Mouse (Mus musculus) MEL (cell line): ENCODE measurements at regions not wholly inside any gene's neighbourhood (a gene's known extent, or its start where the extent isn't known, plus 50 kb on each side); places are given as distances from the start of the nearest gene placed in this dataset.
A peak's percentile ranks its signal among the peaks of the same experiment; 100 is the strongest.

Experiments
- DNase-seq: peaks from one replicate; pipeline ENCODE4 v3.0.0; 2011; ENCODE audit warnings: low read depth, low spot score
- H3K27ac ChIP-seq: 2 replicates; pipeline ENCODE4 v1.5.1; 2012; ENCODE audit warnings: low read depth, mild to moderate bottlenecking, control low read depth, low read length, moderate library complexity; ENCODE audit not compliant: control insufficient read depth
- H3K27me3 ChIP-seq, 2 experiments: fragments of 150-350 bp in 1 of 2; sonication (generic) in 1 of 2; 2 replicates each; pipeline ENCODE4 v1.6.1; 2012; ENCODE audit warnings: low read length in 2 of 2, mild to moderate bottlenecking in 2 of 2, improper control_type of control experiment in 1 of 2, moderate library complexity in 1 of 2; ENCODE audit not compliant: insufficient read depth in 2 of 2, control insufficient read depth in 1 of 2
- H3K36me3 ChIP-seq, 2 experiments: 2 replicates each; pipeline ENCODE4 v1.6.1; 2012 to 2014; ENCODE audit warnings: low read length in 2 of 2, improper control_type of control experiment in 1 of 2, inconsistent platforms in 1 of 2, mild to moderate bottlenecking in 1 of 2; ENCODE audit not compliant: insufficient read depth in 2 of 2, control insufficient read depth in 1 of 2
- H3K4me1 ChIP-seq, 2 experiments: fragments of 150-350 bp in 1 of 2; sonication (generic) in 1 of 2; 2 replicates each; pipeline ENCODE4 v1.6.1; 2012; ENCODE audit warnings: low read length in 2 of 2, improper control_type of control experiment in 1 of 2, mild to moderate bottlenecking in 1 of 2; ENCODE audit not compliant: insufficient read depth in 2 of 2, control insufficient read depth in 1 of 2
- H3K4me3 ChIP-seq, 2 experiments: fragments of 150-350 bp in 1 of 2; sonication (generic) in 1 of 2; 2 replicates each; pipeline ENCODE4 v1.5.1; 2012; ENCODE audit warnings: low read depth in 2 of 2, low read length in 2 of 2, mild to moderate bottlenecking in 2 of 2, moderate library complexity in 2 of 2, control low read depth in 1 of 2, improper control_type of control experiment in 1 of 2; ENCODE audit not compliant: control insufficient read depth in 1 of 2, insufficient read depth in 1 of 2
- H3K79me2 ChIP-seq: 2 replicates; pipeline ENCODE4 v1.6.1; 2012; ENCODE audit warnings: mild to moderate bottlenecking, low read length, moderate library complexity; ENCODE audit not compliant: control insufficient read depth, poor library complexity, insufficient read depth
- H3K9ac ChIP-seq: 2 replicates; pipeline ENCODE4 v1.6.1; 2012; ENCODE audit warnings: low read depth, mild to moderate bottlenecking, control low read depth, low read length, moderate library complexity; ENCODE audit not compliant: control insufficient read depth, poor library complexity, severe bottlenecking
- H3K9me3 ChIP-seq: fragments of 150-350 bp; sonication (generic); replicated peaks from 2 replicates; pipeline ENCODE4 v1.6.1; 2012; ENCODE audit warnings: mild to moderate bottlenecking, low read length, improper control_type of control experiment, moderate library complexity; ENCODE audit not compliant: insufficient read depth
- BHLHE40 ChIP-seq: IDR thresholded peaks from 2 replicates; pipeline ENCODE4 v1.6.1; 2012; ENCODE audit warnings: low read depth, mild to moderate bottlenecking, inconsistent platforms, low read length, improper control_type of control experiment, borderline replicate concordance
- CHD1 ChIP-seq: IDR thresholded peaks from 2 replicates; pipeline ENCODE4 v1.6.1; 2012; ENCODE audit warnings: low read depth, mild to moderate bottlenecking, inconsistent platforms, low read length, improper control_type of control experiment
- CHD2 ChIP-seq: IDR thresholded peaks from 2 replicates; pipeline ENCODE4 v1.6.1; 2011; ENCODE audit warnings: low read length, improper control_type of control experiment
- CTCF ChIP-seq, 3 experiments: IDR thresholded peaks in 2 of 3; conservative IDR thresholded peaks in 1 of 3; 2 replicates each; pipeline ENCODE4 v1.5.1; 2011 to 2012; ENCODE audit warnings: low read length in 3 of 3, low read depth in 2 of 3, mild to moderate bottlenecking in 2 of 3, improper control_type of control experiment in 1 of 3, inconsistent platforms in 1 of 3, mixed read lengths in 1 of 3, moderate library complexity in 1 of 3; ENCODE audit not compliant: control insufficient read depth in 1 of 3, insufficient read depth in 1 of 3, poor library complexity in 1 of 3, severe bottlenecking in 1 of 3
- E2F4 ChIP-seq: IDR thresholded peaks from 2 replicates; pipeline ENCODE4 v1.6.1; 2011; ENCODE audit warnings: low read depth, low read length, improper control_type of control experiment, borderline replicate concordance
- EP300 ChIP-seq, 2 experiments: IDR thresholded peaks; 2 replicates each; pipeline ENCODE4 v1.6.1; 2011; ENCODE audit warnings: improper control_type of control experiment in 2 of 2, low read length in 2 of 2, low read depth in 1 of 2, mild to moderate bottlenecking in 1 of 2
- ETS1 ChIP-seq: IDR thresholded peaks from 2 replicates; pipeline ENCODE4 v1.6.1; 2012; ENCODE audit warnings: low read depth, mild to moderate bottlenecking, inconsistent platforms, low read length, improper control_type of control experiment, moderate library complexity
- GATA1 ChIP-seq: IDR thresholded peaks from 2 replicates; pipeline ENCODE4 v1.6.1; 2011; ENCODE audit warnings: low read depth, low read length, improper control_type of control experiment
- HCFC1 ChIP-seq: IDR thresholded peaks from 2 replicates; pipeline ENCODE4 v1.6.1; 2012; ENCODE audit warnings: low read depth, mild to moderate bottlenecking, inconsistent platforms, low read length, improper control_type of control experiment, moderate library complexity
- KAT2A ChIP-seq: conservative IDR thresholded peaks from 2 replicates; pipeline ENCODE4 v1.6.1; 2012; ENCODE audit warnings: low read depth, low read length, improper control_type of control experiment, inconsistent platforms
- MAFK ChIP-seq: IDR thresholded peaks from 2 replicates; pipeline ENCODE4 v1.6.1; 2011; ENCODE audit warnings: low read depth, mild to moderate bottlenecking, low read length, improper control_type of control experiment, borderline replicate concordance
- MAX ChIP-seq: IDR thresholded peaks from 2 replicates; pipeline ENCODE4 v1.6.1; 2011; ENCODE audit warnings: low read length, improper control_type of control experiment
- MAZ ChIP-seq: IDR thresholded peaks from 2 replicates; pipeline ENCODE4 v1.6.1; 2012; ENCODE audit warnings: low read depth, mild to moderate bottlenecking, inconsistent platforms, low read length, improper control_type of control experiment
- MEF2A ChIP-seq: IDR thresholded peaks from 2 replicates; pipeline ENCODE4 v1.6.1; 2014; ENCODE audit warnings: low read depth, mild to moderate bottlenecking, inconsistent platforms, low read length, improper control_type of control experiment; ENCODE audit not compliant: poor library complexity, insufficient replicate concordance, severe bottlenecking; ENCODE audit errors: extremely low read depth
- MXI1 ChIP-seq: IDR thresholded peaks from 2 replicates; pipeline ENCODE4 v1.6.1; 2011; ENCODE audit warnings: mild to moderate bottlenecking, low read depth, low read length, improper control_type of control experiment
- MYB ChIP-seq: IDR thresholded peaks from 2 replicates; pipeline ENCODE4 v1.6.1; 2011; ENCODE audit warnings: mild to moderate bottlenecking, low read depth, low read length, improper control_type of control experiment
- MYC ChIP-seq: IDR thresholded peaks from 2 replicates; pipeline ENCODE4 v1.6.1; 2011; ENCODE audit warnings: low read depth, mild to moderate bottlenecking, low read length, improper control_type of control experiment, moderate library complexity
- NRF1 ChIP-seq: IDR thresholded peaks from 2 replicates; pipeline ENCODE4 v1.6.1; 2014; ENCODE audit warnings: low read depth, mild to moderate bottlenecking, inconsistent platforms, low read length, improper control_type of control experiment, moderate library complexity; ENCODE audit not compliant: poor library complexity, insufficient read depth, severe bottlenecking
- POLR2A ChIP-seq, 2 experiments: IDR thresholded peaks; 2 replicates each; pipeline ENCODE4 v1.6.1; 2011 to 2012; ENCODE audit warnings: low read length in 2 of 2, mild to moderate bottlenecking in 2 of 2, control low read depth in 1 of 2, improper control_type of control experiment in 1 of 2, low read depth in 1 of 2, moderate library complexity in 1 of 2; ENCODE audit not compliant: control insufficient read depth in 1 of 2, insufficient read depth in 1 of 2, poor library complexity in 1 of 2
- POLR2AphosphoS2 ChIP-seq: IDR thresholded peaks from 2 replicates; pipeline ENCODE4 v1.6.1; 2011; ENCODE audit warnings: low read length, improper control_type of control experiment
- POLR2AphosphoS5 ChIP-seq: IDR thresholded peaks from 2 replicates; pipeline ENCODE4 v1.6.1; 2012; ENCODE audit warnings: low read depth, borderline replicate concordance, mild to moderate bottlenecking, inconsistent platforms, low read length, moderate library complexity, mixed read lengths
- RAD21 ChIP-seq: IDR thresholded peaks from 2 replicates; pipeline ENCODE4 v1.6.1; 2011; ENCODE audit warnings: mild to moderate bottlenecking, low read depth, low read length, improper control_type of control experiment
- RCOR1 ChIP-seq: IDR thresholded peaks from 2 replicates; pipeline ENCODE4 v1.6.1; 2012; ENCODE audit warnings: low read depth, mild to moderate bottlenecking, inconsistent platforms, low read length, improper control_type of control experiment
- SIN3A ChIP-seq: IDR thresholded peaks from 2 replicates; pipeline ENCODE4 v1.6.1; 2012; ENCODE audit warnings: low read length, improper control_type of control experiment, inconsistent platforms
- SMC3 ChIP-seq: IDR thresholded peaks from 2 replicates; pipeline ENCODE4 v1.6.1; 2011; ENCODE audit warnings: low read depth, low read length, improper control_type of control experiment
- TAL1 ChIP-seq: IDR thresholded peaks from 2 replicates; pipeline ENCODE4 v1.6.1; 2012; ENCODE audit warnings: mild to moderate bottlenecking, inconsistent platforms, low read length, moderate library complexity, mixed read lengths
- TBP ChIP-seq: IDR thresholded peaks from 2 replicates; pipeline ENCODE4 v1.8.0; 2011; ENCODE audit warnings: low read depth, low read length, improper control_type of control experiment
- TCF12 ChIP-seq: IDR thresholded peaks from 2 replicates; pipeline ENCODE4 v1.6.1; 2014; ENCODE audit warnings: low read depth, mild to moderate bottlenecking, inconsistent platforms, low read length, improper control_type of control experiment, moderate library complexity
- UBTF ChIP-seq: IDR thresholded peaks from 2 replicates; pipeline ENCODE4 v1.6.1; 2012; ENCODE audit warnings: low read depth, mild to moderate bottlenecking, inconsistent platforms, low read length, improper control_type of control experiment, moderate library complexity, borderline replicate concordance; ENCODE audit not compliant: insufficient read depth
- USF1 ChIP-seq: IDR thresholded peaks from 2 replicates; pipeline ENCODE4 v1.6.1; 2014; ENCODE audit warnings: low read depth, mild to moderate bottlenecking, inconsistent platforms, low read length, improper control_type of control experiment, moderate library complexity
- USF2 ChIP-seq, 2 experiments: IDR thresholded peaks; 2 replicates each; pipeline ENCODE4 v1.6.1; 2011 to 2012; ENCODE audit warnings: improper control_type of control experiment in 2 of 2, low read length in 2 of 2, borderline replicate concordance in 1 of 2, inconsistent platforms in 1 of 2, low read depth in 1 of 2, mild to moderate bottlenecking in 1 of 2; ENCODE audit not compliant: insufficient read depth in 1 of 2
- ZC3H11A ChIP-seq: IDR thresholded peaks from 2 replicates; pipeline ENCODE4 v1.6.1; 2012; ENCODE audit warnings: low read depth, mild to moderate bottlenecking, inconsistent platforms, low read length, improper control_type of control experiment
- ZKSCAN1 ChIP-seq: IDR thresholded peaks from 2 replicates; pipeline ENCODE4 v1.6.1; 2012; ENCODE audit warnings: low read depth, mild to moderate bottlenecking, inconsistent platforms, low read length, improper control_type of control experiment, moderate library complexity
- ZMIZ1 ChIP-seq: IDR thresholded peaks from 2 replicates; pipeline ENCODE4 v1.6.1; 2012; ENCODE audit warnings: low read depth, mild to moderate bottlenecking, inconsistent platforms, low read length, improper control_type of control experiment, moderate library complexity
- ZNF384 ChIP-seq: IDR thresholded peaks from 2 replicates; pipeline ENCODE4 v1.6.1; 2012; ENCODE audit warnings: low read depth, mild to moderate bottlenecking, inconsistent platforms, low read length, improper control_type of control experiment

DNA sequence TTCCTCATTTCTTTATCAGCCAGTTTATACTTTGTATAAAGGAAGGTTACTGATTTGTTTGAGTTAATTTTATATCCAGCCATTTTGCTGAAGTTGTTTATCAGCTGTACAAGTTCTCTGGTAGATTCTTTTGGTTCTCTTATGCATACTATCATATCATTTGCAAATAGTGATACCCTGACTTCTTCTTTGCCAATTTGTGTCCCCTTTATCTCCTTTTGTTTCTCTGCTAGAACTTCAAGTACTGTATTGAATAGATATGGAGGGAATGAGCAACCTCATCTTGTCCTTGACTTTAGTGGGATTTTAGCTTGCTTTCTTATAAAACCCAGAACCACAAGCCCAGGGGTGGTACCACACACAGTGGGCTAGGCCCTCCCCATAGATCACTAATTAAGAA, 1711.1 kb downstream of the Diaph2 start:
- H3K9ac ChIP-seq, result no peak overlapping the region

DNA sequence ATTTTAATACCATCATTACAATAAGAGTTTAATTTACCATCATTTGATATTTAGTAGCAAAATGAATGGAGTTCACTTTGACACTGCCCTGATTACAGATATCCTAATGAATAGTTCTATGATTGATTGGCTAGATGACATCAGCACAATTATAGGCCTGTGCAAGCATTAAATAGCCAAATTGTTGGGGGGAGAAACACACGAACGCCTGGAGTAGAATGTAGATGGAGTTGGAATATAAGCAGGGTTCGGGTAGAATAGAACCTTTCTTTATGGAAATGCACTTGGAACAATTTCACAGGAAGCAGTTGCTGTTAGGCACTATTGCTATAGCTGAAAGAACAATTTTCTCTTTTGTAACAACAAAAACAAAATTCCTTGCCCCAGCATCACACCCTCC, 1739.8 kb downstream of the Diaph2 start:
- peaks cover 3 to 10% of the 10 kb centered on the region in 2 experiments; a peak in 2 of 4 replicates for H3K4me1 ChIP-seq
- no peaks in the 10 kb centered on the region for H3K9me3 ChIP-seq
- H3K4me3 ChIP-seq, result no peak overlapping the region
- H3K9ac ChIP-seq, result no peak overlapping the region
- H3K27ac ChIP-seq, result no peak overlapping the region
- no peaks in the 10 kb centered on the region for H3K27me3 ChIP-seq
- peaks cover 0 to 4% of the 10 kb centered on the region in 2 experiments; a peak in 2 of 4 replicates for H3K36me3 ChIP-seq
- DNase-seq, result no peak
- H3K79me2 ChIP-seq, result no peaks in the 10 kb centered on the region
- TF ChIP-seq MXI1 (no peak), CHD2 (no peak), ZC3H11A (no peak)

More for the DNA sequence above, 1711.1 kb downstream of the Diaph2 start:
- no peaks in the 10 kb centered on the region for H3K79me2 ChIP-seq
- DNase-seq, result peak; percentile 19
- H3K4me1 ChIP-seq, result no peaks in the 10 kb centered on the region
- H3K27me3 ChIP-seq, result no peaks in the 10 kb centered on the region
- no peaks in the 10 kb centered on the region for H3K9me3 ChIP-seq
- H3K4me3 ChIP-seq, result no peak overlapping the region
- TF ChIP-seq CHD1, result no peak
- no peak for TF ChIP-seq BHLHE40
- no peak for TF ChIP-seq SMC3
- TF ChIP-seq POLR2AphosphoS5, result no peak
- no peak for TF ChIP-seq MYC
- no peak for TF ChIP-seq ZC3H11A
- peak; percentile 38; the same call in 1 of the 2 replicates for TF ChIP-seq TCF12
- no peak for TF ChIP-seq NRF1
- no peak for TF ChIP-seq SIN3A
- no peak for TF ChIP-seq TBP
- no peak for TF ChIP-seq HCFC1
- no peak for TF ChIP-seq POLR2AphosphoS2
- TF ChIP-seq MYB, result no peak
- no peak for TF ChIP-seq ZKSCAN1
- no peak for TF ChIP-seq POLR2A (IDR thresholded peaks at IDR 0.05; ENCODE audit: control insufficient read depth in 1 of 2, insufficient read depth in 1 of 2, low read depth in 1 of 2, low read length in 2 of 2, poor library complexity in 1 of 2)
- no peak for TF ChIP-seq USF2 (IDR thresholded peaks at IDR 0.05; ENCODE audit: borderline replicate concordance in 1 of 2, insufficient read depth in 1 of 2, low read depth in 1 of 2, low read length in 2 of 2)
- TF ChIP-seq E2F4, result no peak
- no peak for TF ChIP-seq USF1
- TF ChIP-seq UBTF, result no peak
- no peak for TF ChIP-seq MEF2A
- no peak for TF ChIP-seq MAFK
- TF ChIP-seq TAL1, result no peak
- TF ChIP-seq RCOR1, result 0 out of 2 replicates have a peak, but pooled peaks have one; percentile 23
- no peak for TF ChIP-seq RAD21
- TF ChIP-seq ZMIZ1, result no peak
- TF ChIP-seq ETS1, result no peak
- TF ChIP-seq GATA1, result peak; percentile 43; the same call in 1 of the 2 replicates
- TF ChIP-seq MAZ, result no peak
- no peak for TF ChIP-seq MXI1
- no peak for TF ChIP-seq CTCF (IDR thresholded peaks at IDR 0.05 in 2 of 3, conservative IDR thresholded peaks at IDR 0.05 in 1 of 3; ENCODE audit: control insufficient read depth in 1 of 3, insufficient read depth in 1 of 3, low read depth in 2 of 3, low read length in 3 of 3, poor library complexity in 1 of 3, severe bottlenecking in 1 of 3)
- peak; percentile 57 to 58; a peak in 3 of 4 replicates for TF ChIP-seq EP300 (IDR thresholded peaks at IDR 0.05; ENCODE audit: low read depth in 1 of 2, low read length in 2 of 2)
- TF ChIP-seq MAX, result no peak
- TF ChIP-seq ZNF384, result no peak
- TF ChIP-seq KAT2A, result no peak
- H3K36me3 ChIP-seq, result peaks cover 0 to 3% of the 10 kb centered on the region in 2 experiments; a peak in 2 of 4 replicates
- no peak overlapping the region for H3K27ac ChIP-seq
